Mouse (Mus musculus): ENCODE results near the gene Strn4.
A peak's percentile ranks its signal among the peaks of the same experiment; 100 is the strongest.

Strn4 gene

GRCm38 (mm10) chr7:16879796-16880547 lies 64.3 kb downstream of the Strn4 start:
- no peak for DNase-seq

- DNase-seq: no peak
Measured at GRCm38 (mm10) chr7:16880615-16881014, 64.9 kb downstream of the Strn4 start.

GRCm38 (mm10) chr7:16883162-16883561 lies 67.5 kb downstream of the Strn4 start:
- no peak for DNase-seq

GRCm38 (mm10) chr7:16884334-16884733 lies 68.6 kb downstream of the Strn4 start:
- DNase-seq: no peak

- DNase-seq: no peak
Measured at GRCm38 (mm10) chr7:16885271-16885776, 69.6 kb downstream of the Strn4 start.

- DNase-seq: peak in 1 of 2 experiments; percentile 47
Measured at GRCm38 (mm10) chr7:16885905-16886304, 70.2 kb downstream of the Strn4 start.
